Mouse (Mus musculus) forebrain, embryonic 12.5 days (tissue): Measurements from ENCODE around the gene Gstk1. TPM values are rescaled to one million over a fixed set of nuclear protein-coding genes. Genes with fewer than 3 reads are reported as not detected.

Experiments
- ATAC-seq: fragments of 200-750 bp; cut with Nextera tagmentation; 2 replicates; pipeline ENCODE4 v1.8.0; 2017; ENCODE audit warnings: moderate TSS enrichment; ENCODE audit not compliant: low FRiP score
- H3K27ac ChIP-seq: fragments of 300-500 bp; sonication (generic); 2 replicates; pipeline ENCODE4 v1.5.1; 2016; ENCODE audit warnings: mild to moderate bottlenecking
- H3K27me3 ChIP-seq: fragments of 300-500 bp; sonication (generic); 2 replicates; pipeline ENCODE4 v1.6.1; 2016; ENCODE audit warnings: mild to moderate bottlenecking
- H3K36me3 ChIP-seq: fragments of 300-500 bp; sonication (generic); replicated peaks from 2 replicates; pipeline ENCODE4 v1.6.1; 2016; ENCODE audit warnings: mild to moderate bottlenecking
- H3K4me1 ChIP-seq: fragments of 300-500 bp; sonication (generic); 2 replicates; pipeline ENCODE4 v1.6.1; 2016
- H3K4me2 ChIP-seq: fragments of 300-500 bp; sonication (generic); 2 replicates; pipeline ENCODE4 v1.6.1; 2016; ENCODE audit warnings: mild to moderate bottlenecking, moderate library complexity
- H3K4me3 ChIP-seq: fragments of 300-500 bp; sonication (generic); replicated peaks from 2 replicates; pipeline ENCODE4 v1.5.1; 2016; ENCODE audit warnings: mild to moderate bottlenecking
- H3K9ac ChIP-seq: fragments of 300-500 bp; sonication (generic); 2 replicates; pipeline ENCODE4 v1.6.1; 2016; ENCODE audit warnings: mild to moderate bottlenecking
- H3K9me3 ChIP-seq: fragments of 300-500 bp; sonication (generic); 2 replicates; pipeline ENCODE4 v1.6.1; 2016
- WGBS: fragments of 180-500 bp; shearing (Covaris S2); methylation state at CpG from one replicate; pipeline ENCODE4 v1.1.7; 2016; 5-methylcytosine and 5-hydroxymethylcytosine counted together
- polyA plus RNA-seq: library from polyadenylated mRNA; unstranded; fragments of >200 nt; fragmentation: Nextera tagmentation; extraction: Ambion mirVana; gene quantifications from 2 replicates; pipeline ENCODE4 v1.2.1, GENCODE M21; 2016

Gstk1 gene
- 11.8 and 12.8 TPM in 2 replicates for polyA plus RNA-seq

GRCm38 (mm10) chr6:42245711-42246353, at the start of gene Gstk1:
TSS of gene Gstk1 (plus strand) at chr6:42245935.
- Histone ChIP-seq H3K4me1 (no peaks in the 10 kb centered on the region; the same call in 1 of the 2 replicates), H3K27ac (no peak within 1 kb of the TSS), H3K4me2 (peak within 1 kb of the TSS; percentile 68), H3K9ac (peak within 1 kb of the TSS; percentile 56), H3K4me3 (peak within 1 kb of the TSS; percentile 45), H3K36me3 (no peaks in the 10 kb centered on the region), H3K9me3 (no peaks in the 10 kb centered on the region), H3K27me3 (peaks cover 14% of the 10 kb centered on the region)
- peak; percentile 99 for ATAC-seq
- WGBS, result 3% methylated on average over 28 of the region's 28 CpGs

- Histone ChIP-seq H3K4me1 (no peaks in the 10 kb centered on the region), H3K27me3 (no peaks in the 10 kb centered on the region), H3K4me3 (no peak overlapping the region), H3K27ac (no peak overlapping the region), H3K9me3 (no peaks in the 10 kb centered on the region), H3K9ac (no peak overlapping the region), H3K36me3 (no peaks in the 10 kb centered on the region), H3K4me2 (no peak overlapping the region)
- WGBS, result 48% methylated on average over 3 of the region's 3 CpGs
- ATAC-seq, result no peak
Observed at GRCm38 (mm10) chr6:42197710-42198109, 48.0 kb upstream of the Gstk1 start.

GRCm38 (mm10) chr6:42199498-42199897, 46.2 kb upstream of the Gstk1 start:
- 86% methylated on average over 1 of the region's 1 CpGs for WGBS
- ATAC-seq, result no peak
- H3K4me3 ChIP-seq, result no peak overlapping the region

DNA sequence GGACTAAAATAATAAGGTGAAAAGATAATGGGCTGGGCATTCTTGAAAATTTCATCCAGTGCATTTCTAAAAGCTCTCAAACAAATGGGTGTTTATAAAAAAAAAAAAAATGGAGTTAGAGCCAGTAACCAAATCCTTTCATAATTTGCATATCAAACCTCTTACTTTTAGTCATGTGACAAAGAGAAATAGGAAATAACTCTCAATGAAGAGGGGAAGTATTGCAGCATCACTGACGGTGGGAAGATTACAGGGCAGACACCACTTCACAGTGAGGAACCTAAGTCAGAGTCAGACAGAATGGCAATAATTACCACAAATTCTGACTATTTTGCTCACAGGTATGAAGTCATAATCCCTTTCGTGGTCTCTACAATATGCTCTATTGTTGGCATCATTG, 30.7 kb upstream of the Gstk1 start, which contains the start of gene Tas2r144:
Tas2r144 (plus strand) TSS at position 301 of the 400 bp plus-strand sequence.
- Histone ChIP-seq H3K9me3 (no peaks in the 10 kb centered on the region), H3K4me2 (no peak within 1 kb of the TSS), H3K4me1 (no peaks in the 10 kb centered on the region), H3K9ac (no peak within 1 kb of the TSS), H3K27me3 (no peaks in the 10 kb centered on the region), H3K27ac (no peak within 1 kb of the TSS), H3K4me3 (no peak within 1 kb of the TSS), H3K36me3 (no peaks in the 10 kb centered on the region)
- 82% methylated on average over 2 of the region's 2 CpGs for WGBS
- ATAC-seq, result no peak

More at GRCm38 (mm10) chr6:42199498-42199897, 46.2 kb upstream of the Gstk1 start:
- Histone ChIP-seq H3K4me2 (no peak overlapping the region), H3K9me3 (no peaks in the 10 kb centered on the region), H3K27ac (no peak overlapping the region), H3K36me3 (no peaks in the 10 kb centered on the region), H3K27me3 (no peaks in the 10 kb centered on the region), H3K9ac (no peak overlapping the region), H3K4me1 (no peaks in the 10 kb centered on the region)

DNA sequence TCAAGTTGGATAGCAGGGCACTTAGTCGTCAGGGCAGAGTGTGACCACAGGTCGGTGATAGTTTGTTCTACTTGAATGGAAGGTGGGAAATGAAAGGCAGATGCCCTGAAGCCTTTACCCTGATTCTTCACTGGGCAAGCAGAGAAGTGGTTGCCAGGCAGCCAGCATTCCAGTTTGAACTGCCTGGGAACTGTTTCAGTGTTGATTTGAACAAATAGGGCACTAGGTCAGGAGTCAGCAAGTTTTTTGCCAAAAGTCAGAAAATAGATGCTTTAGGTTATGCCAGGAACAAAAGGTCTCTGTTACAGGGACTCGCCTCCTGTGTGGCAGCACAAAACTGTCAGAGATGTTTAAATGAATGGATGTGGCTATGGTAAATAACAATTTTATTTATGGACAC, 23.4 kb upstream of the Gstk1 start:
- no peaks in the 10 kb centered on the region for H3K27me3 ChIP-seq
- H3K4me1 ChIP-seq, result no peaks in the 10 kb centered on the region
- ATAC-seq, result no peak
- no peak overlapping the region for H3K9ac ChIP-seq
- H3K9me3 ChIP-seq, result no peaks in the 10 kb centered on the region
- no peak overlapping the region for H3K4me3 ChIP-seq
- H3K36me3 ChIP-seq, result no peaks in the 10 kb centered on the region
- WGBS, result 66% methylated on average over 3 of the region's 3 CpGs
- H3K4me2 ChIP-seq, result no peak overlapping the region
- H3K27ac ChIP-seq, result no peak overlapping the region

DNA sequence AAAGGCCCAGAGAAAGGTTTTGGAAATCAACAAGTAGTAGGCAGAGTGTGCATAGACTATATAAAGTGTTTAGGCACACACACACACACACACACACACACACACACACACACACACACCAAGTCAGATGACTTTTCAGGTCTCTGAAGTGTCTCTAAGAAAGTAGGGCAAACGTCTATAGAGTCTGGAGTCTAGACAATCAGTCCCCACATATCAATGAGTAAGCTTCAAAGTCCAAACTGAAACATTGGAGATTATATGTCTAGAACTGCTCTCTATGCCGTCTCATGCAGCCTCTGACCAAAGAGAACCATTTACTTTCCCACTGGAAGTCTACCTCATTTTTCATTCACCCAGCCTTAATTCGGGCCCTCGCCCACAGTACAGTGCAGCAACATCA, 20.7 kb upstream of the Gstk1 start:
- no peak overlapping the region for H3K4me2 ChIP-seq
- no peaks in the 10 kb centered on the region for H3K27me3 ChIP-seq
- H3K9me3 ChIP-seq, result no peaks in the 10 kb centered on the region
- no peak overlapping the region for H3K4me3 ChIP-seq
- no peaks in the 10 kb centered on the region for H3K36me3 ChIP-seq
- no peak for ATAC-seq
- no peaks in the 10 kb centered on the region for H3K4me1 ChIP-seq
- no peak overlapping the region for H3K27ac ChIP-seq
- WGBS, result 80% methylated on average over 4 of the region's 4 CpGs
- no peak overlapping the region for H3K9ac ChIP-seq

DNA sequence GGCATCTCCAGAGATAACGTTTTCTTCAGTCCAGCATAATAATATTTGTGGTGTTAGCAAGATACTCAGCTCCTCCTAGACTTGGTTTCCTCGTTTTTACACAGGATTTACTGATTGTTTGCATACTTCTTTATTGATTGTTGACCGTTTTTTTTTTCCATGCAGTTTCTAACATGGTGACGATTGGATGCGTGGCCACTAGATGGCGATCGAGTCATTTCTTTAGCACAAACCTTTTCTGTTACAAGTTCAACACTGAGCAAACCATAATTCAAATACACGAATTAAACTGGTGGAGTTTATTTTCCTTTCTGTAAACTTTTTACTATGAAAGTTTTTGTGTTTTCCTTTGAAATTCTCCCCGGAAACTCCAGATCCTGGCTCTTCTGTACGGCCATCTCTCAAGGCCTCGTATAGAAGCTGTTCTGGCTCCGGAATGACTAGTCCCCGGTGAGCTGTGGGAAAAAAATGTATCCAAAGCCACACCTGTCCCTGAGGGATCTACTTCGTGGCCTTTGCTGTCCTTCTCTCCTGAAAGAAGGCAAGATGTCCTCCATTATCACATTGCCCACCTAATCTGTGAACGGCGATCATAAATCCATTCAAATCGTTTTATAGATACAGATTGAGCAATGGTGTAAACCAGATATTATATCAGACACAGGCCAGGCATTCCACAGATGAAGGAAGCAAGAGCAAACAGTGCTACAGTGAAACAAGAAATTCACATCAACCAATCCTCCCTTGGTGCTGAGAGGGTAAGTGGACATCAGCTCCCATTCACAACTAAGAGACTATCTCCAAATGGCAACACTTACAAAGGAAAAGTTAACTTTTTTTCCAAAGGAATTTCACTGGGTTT, 18.3 kb upstream of the Gstk1 start:
- no peak for ATAC-seq
- no peak overlapping the region for H3K4me3 ChIP-seq
- no peaks in the 10 kb centered on the region for H3K9me3 ChIP-seq

GRCm38 (mm10) chr6:42229610-42230009, 16.1 kb upstream of the Gstk1 start:
- 80% methylated on average over 4 of the region's 4 CpGs for WGBS
- no peaks in the 10 kb centered on the region for H3K9me3 ChIP-seq
- H3K4me3 ChIP-seq, result no peak overlapping the region
- no peak overlapping the region for H3K27ac ChIP-seq
- ATAC-seq, result no peak
- no peaks in the 10 kb centered on the region for H3K36me3 ChIP-seq
- H3K27me3 ChIP-seq, result no peaks in the 10 kb centered on the region
- H3K4me2 ChIP-seq, result no peak overlapping the region
- H3K9ac ChIP-seq, result no peak overlapping the region
- no peaks in the 10 kb centered on the region for H3K4me1 ChIP-seq

More for the DNA sequence above, 18.3 kb upstream of the Gstk1 start:
- no peak overlapping the region for H3K27ac ChIP-seq
- H3K27me3 ChIP-seq, result no peaks in the 10 kb centered on the region
- H3K9ac ChIP-seq, result no peak overlapping the region
- H3K4me2 ChIP-seq, result no peak overlapping the region
- WGBS, result 37% methylated on average over 17 of the region's 17 CpGs
- H3K4me1 ChIP-seq, result no peaks in the 10 kb centered on the region
- no peaks in the 10 kb centered on the region for H3K36me3 ChIP-seq

DNA sequence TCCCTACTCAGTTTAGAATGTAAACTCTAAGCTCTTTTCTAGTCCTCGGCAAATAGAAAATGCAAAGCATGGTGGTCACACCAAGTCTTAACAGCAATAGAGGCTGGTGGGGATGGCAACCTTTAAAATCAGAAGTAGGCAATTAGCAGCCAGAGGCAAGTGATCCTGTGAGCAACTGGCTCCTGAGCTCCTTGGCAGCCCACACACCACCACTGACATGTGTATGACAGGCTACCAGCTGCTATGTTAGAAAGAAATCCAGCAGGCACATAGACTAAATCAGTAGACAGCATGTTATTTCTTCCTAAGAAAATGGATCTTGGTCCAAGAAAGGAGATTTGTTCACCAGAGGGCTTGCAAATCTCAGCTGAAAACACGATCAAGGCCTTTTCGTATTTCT, 14.5 kb upstream of the Gstk1 start:
- 88% methylated on average over 3 of the region's 3 CpGs for WGBS
- H3K9ac ChIP-seq, result no peak overlapping the region
- no peak overlapping the region for H3K27ac ChIP-seq
- H3K4me2 ChIP-seq, result no peak overlapping the region
- no peaks in the 10 kb centered on the region for H3K27me3 ChIP-seq
- no peaks in the 10 kb centered on the region for H3K36me3 ChIP-seq
- H3K4me3 ChIP-seq, result no peak overlapping the region
- ATAC-seq, result no peak
- H3K9me3 ChIP-seq, result no peaks in the 10 kb centered on the region
- H3K4me1 ChIP-seq, result no peaks in the 10 kb centered on the region

DNA sequence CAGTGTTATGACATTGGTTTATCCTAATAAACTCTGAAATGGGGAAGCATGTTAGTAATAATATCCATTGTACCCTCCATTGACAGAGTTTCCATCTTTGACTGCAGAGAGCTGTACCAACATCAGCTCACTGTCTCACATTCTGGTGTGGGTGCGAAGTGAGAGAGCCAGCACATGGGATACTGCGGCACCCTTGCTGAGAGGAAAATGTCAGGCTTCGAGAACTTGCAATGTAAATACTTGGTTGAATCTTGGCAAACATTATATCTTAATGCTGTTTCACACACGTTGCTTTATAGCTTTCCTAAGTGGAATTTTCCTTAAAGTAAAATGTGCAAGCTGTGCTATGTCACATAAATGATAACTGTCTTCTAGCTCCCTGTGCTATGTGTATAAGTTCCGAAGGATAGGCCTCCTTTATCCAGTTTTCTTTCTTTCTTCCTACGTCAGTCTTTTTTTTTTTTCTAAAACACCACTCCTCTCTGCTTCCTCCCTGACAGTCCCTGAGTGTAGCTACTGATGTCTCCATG, 8.4 kb upstream of the Gstk1 start:
- no peaks in the 10 kb centered on the region for H3K27me3 ChIP-seq
- H3K4me2 ChIP-seq, result no peak overlapping the region
- H3K9me3 ChIP-seq, result no peaks in the 10 kb centered on the region
- no peak overlapping the region for H3K4me3 ChIP-seq
- ATAC-seq, result no peak
- no peak overlapping the region for H3K27ac ChIP-seq
- H3K9ac ChIP-seq, result no peak overlapping the region
- H3K4me1 ChIP-seq, result no peaks in the 10 kb centered on the region
- H3K36me3 ChIP-seq, result no peaks in the 10 kb centered on the region
- 73% methylated on average over 6 of the region's 6 CpGs for WGBS

DNA sequence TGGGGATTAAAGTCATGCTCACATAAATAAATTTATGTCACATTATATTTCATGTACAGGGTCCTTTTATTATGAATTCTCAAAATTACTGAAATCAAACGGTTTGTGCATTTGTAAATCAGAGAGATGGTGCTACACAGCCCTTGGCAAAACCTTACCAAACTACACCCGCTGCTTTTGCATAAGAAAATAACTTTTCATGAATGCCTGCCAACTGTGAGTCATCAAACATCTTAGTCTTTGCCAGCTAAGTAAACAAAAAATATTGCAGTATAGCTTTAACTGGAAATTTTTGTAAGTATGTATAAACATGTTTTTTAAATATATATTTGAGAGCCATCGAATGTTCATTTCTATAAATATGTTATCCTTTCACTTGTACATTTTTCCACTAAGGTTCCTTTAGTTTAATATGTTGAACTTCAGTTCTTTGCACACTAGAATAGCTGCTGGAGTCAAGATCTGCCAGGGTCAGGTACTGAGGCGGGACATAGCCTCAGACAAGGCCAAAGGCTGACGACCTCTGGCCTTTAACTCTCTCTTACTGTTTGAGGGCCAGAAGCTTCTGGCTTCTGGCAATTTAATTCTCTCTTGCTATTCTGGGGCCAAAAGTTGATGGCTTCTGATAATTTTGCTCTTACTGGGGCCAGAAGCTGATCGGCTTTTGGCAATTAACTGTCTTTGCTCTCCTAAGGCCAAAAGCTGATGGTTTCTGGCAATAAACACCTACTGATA, 4.3 kb upstream of the Gstk1 start:
- no peaks in the 10 kb centered on the region for H3K36me3 ChIP-seq
- H3K9me3 ChIP-seq, result no peaks in the 10 kb centered on the region
- peaks cover 5% of the 10 kb centered on the region for H3K27me3 ChIP-seq
- H3K4me3 ChIP-seq, result no peak overlapping the region
- no peak overlapping the region for H3K27ac ChIP-seq
- H3K4me1 ChIP-seq, result no peaks in the 10 kb centered on the region; the same call in 1 of the 2 replicates
- H3K4me2 ChIP-seq, result no peak overlapping the region
- ATAC-seq, result no peak
- H3K9ac ChIP-seq, result no peak overlapping the region
- WGBS, result 86% methylated on average over 6 of the region's 6 CpGs

- Histone ChIP-seq H3K27ac (no peak overlapping the region), H3K4me3 (no peak overlapping the region), H3K9me3 (no peaks in the 10 kb centered on the region), H3K4me2 (no peak overlapping the region), H3K27me3 (peaks cover 14% of the 10 kb centered on the region), H3K36me3 (no peaks in the 10 kb centered on the region), H3K9ac (no peak overlapping the region), H3K4me1 (no peaks in the 10 kb centered on the region; the same call in 1 of the 2 replicates)
- WGBS, result 9% methylated on average over 8 of the region's 8 CpGs
- peak; percentile 18; the same call in 1 of the 2 replicates for ATAC-seq
Observed at GRCm38 (mm10) chr6:42247173-42247572, 1.4 kb downstream of the Gstk1 start.
